Mouse (Mus musculus) frontal cortex, postnatal 25 days (tissue): Measurements from ENCODE around the gene Ormdl3.

ENCODE experiments used
- DNase-seq, 2 experiments: peaks; one replicate each; pipeline ENCODE4 v3.0.0; 2022; ENCODE audit warnings: low spot score in 2 of 2

Gene Ormdl3

DNA sequence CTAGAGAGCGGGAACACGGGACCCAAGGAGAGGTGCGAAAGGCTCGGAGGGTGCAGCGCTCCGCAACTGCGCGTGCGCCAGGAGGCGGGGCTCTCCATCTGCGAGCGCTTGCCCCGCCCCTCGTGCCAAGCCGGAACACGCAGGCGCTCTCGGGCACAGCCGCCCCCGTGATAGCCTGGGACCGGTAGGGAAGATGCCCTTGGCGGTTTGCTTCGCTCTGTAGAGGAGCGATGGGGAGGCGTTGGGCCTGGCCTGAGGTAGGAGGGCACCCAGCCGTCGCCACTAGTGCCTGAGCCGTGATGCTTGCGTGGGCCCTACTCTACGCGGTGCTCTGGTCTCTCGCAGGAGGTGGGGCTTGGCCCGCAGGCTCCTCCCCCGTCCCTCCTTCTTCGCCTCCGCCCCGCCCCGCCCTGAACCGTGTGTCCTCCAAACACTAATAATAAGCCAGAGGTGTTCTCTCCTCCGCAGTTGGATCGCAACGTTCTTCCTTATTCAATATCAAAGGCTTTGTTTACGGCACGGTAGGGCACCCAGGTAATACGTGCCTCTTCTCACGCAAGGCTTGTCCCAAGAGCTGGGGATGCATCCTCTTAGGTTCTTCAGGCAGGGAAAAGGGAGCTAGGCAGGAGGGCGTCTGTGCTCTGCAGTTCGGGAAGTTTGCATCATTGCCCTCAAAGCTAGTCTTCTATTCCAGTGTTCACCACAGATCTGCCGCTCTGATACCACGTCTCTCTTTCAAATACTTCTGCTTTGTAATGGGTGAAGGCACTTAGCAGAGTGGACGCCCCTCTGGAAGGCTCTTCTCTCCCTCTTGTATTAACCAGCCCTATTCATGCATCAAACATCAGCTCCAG is 36.0 kb downstream of the Ormdl3 start, which contains the start of gene Zpbp2:
Zpbp2 (plus strand) TSS at position 123 of the 854 bp plus-strand sequence.
- peak; percentile 82 to 86 for DNase-seq

DNA sequence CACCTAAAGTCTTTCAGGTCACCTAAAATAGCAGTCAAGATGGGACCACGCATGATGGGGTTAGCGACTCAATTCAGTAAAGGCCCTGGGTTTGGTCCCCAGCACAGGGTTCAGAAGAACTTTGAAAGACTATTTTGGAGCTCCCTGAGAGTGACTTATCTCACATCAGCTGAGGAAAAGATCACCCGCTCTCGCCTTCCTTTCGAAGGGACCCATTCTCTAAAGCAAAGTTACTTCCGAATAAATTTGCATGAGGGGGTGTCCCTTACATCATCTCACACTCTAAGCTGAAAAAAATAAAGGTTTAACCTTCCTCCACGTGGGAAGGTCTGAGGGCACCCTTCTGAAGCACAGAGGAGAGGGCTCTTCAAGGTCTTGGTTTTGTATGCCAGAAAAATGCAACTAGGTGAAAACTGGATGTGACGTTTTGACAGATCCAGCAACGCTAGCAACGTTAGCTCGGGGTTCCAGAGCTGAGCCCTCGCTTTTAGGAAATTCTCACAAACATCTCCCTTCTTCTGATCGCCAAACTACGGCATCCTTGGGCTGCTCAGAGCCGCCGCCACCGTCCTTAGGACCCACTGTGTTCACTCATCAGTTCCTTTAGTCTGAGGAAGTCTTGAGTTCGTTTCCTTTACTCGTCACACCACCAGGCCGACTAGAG is 36.7 kb downstream of the Ormdl3 start:
- DNase-seq: no peak

DNA sequence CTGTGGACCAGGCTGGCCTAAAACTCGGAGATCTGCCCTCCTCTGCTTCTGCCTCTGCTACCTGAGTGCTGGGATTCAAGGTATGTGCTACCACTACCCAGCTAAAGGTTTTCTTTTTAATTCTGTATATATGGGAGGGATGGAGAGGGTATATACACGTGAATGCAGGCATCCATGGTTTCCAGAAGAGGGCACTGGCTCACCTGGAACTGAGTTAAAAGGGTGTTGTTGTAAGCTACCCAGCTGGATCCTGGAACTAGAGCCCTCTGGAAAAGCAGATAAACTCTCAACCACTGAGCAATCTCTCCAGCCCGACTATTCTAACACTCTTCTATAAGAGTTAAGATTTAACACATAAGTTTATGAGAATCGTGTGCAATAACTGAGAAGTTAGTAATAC is 37.8 kb downstream of the Ormdl3 start:
- DNase-seq: no peak

DNA sequence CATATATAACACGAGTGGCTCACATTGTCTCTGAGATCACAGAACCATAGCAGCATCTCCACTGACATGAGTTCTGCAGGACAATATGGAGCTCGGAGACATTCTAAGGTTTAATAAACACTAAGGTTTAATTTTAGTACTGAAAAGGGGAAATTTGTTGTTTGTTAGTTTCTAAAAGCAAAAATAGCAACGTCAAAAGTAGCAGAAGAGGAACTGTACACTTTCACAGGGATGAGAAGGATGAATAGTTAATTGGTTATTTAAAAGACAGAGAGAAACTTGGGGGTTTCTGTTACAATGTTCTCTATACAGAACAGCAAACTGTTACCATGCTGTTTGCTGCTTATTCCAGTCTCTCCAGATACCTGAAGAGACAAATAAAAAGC is 39.9 kb downstream of the Ormdl3 start:
- no peak for DNase-seq

DNA sequence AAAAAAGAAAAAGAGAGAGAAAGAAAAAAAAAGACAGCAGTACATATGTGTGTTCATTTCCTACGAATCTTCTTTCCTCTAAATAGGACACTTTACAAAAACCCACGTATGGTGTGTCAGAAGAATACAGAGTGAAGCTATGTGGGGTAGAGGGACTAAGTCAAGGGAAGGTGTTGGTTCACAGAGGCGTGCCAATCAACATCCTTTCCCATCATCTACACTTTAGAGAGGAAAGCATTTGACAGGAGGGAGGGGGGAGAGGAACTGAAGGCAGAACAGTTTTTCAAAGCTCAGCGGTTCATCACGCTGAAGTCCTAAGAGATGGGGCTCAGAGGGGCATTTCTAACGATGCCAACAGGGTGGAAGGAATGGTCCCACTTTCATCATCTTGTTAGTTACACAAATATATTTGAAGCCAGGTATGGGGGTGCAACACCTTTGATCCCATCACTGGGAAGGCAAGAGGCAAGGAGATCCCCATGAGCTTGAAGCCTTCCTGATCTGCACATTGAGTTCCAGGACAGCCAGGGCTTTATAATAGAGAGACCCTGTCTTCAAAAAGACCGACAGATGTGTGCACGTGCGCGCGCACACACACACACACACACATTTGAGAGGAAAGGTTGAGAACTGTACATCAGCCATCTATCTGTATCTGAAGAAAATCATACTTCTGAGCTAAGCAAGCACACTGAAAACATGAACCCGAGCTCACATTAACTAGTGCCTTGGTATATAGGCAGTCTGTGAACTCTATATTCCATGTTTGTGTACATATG is 40.5 kb downstream of the Ormdl3 start:
- DNase-seq: no peak

DNA sequence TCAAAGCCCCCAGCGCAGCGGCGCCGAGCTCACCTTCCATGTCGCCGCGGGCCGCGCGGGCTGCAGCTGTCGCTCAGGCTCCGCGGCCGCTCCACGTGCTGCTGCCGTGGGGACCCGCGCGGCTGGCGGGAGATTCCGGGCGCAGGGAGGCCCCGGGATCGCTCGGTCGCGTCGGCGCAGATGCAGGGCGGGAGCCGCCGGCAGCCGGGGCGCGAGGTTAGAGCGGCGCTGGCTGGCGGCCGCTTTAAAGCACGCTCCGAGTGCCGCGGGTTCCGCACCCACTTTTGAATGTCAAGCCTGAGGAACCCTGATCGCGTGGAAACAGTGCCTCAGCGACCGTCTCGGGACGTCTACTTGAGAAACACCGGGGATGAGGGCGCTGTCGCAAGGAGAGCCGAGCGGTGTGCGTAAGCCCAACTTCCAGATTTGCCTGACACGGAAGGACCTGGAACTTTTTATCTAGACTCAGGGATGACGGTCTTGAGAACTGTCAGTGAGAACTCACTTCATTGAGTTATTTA is 41.4 kb downstream of the Ormdl3 start, which contains the start of gene Ikzf3:
Ikzf3 (minus strand) TSS at position 321 of the 521 bp plus-strand sequence.
- DNase-seq: peak; percentile 4 to 5

DNA sequence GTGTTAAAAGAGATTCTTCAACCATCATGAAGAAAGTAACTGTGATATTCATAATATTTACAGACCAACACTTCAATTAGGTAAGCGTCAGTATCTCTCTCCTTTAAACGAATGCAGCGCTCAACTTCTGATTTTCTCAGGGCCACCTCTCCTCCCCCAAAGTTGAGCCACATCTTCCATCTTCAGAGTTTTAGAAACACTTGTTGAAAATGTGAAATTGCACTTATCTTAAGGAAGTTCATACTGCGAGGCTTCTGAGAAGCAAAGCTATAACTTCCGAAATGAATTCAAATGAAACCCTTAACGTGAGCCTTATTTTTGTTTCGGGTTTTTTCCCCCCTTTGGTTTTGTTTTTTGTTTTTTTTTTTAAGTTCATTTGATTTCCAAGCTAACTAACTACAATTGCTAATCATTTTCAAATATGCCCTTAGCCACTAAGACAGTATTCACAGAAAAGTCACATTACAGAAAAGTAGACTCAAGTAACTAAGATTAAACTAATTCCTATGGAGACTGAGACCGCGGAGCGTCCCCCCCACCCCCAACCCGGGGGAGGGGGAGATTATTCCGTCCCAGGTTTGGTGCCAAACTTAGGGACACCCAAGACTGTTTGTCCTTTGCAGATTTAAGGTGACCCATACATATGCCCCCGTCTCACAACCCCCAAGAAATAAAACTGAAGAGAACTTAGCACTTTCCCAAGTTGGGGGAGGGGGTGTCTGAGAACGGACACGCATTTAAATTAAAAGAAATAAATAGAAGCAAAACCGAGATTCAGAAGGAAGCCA is 42.1 kb downstream of the Ormdl3 start:
- no peak for DNase-seq

DNA sequence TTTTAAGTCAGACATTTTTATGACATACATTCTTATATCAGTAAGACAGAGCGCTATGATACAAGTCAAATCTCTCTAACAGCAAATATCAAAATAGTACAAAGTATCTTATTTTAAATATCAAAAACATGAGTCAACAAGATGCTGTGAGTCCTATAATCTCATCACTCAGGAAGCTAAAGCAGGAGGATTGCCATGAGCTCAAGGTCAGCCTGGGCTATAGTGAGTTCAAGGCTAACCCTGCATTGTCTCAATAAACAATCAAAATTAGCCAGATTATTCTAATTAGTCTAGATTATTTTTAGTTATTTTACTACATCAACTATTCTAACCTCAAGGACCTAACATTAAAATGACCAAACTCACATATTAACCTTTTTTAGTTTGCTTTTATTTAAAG is 43.8 kb downstream of the Ormdl3 start:
- no peak for DNase-seq

DNA sequence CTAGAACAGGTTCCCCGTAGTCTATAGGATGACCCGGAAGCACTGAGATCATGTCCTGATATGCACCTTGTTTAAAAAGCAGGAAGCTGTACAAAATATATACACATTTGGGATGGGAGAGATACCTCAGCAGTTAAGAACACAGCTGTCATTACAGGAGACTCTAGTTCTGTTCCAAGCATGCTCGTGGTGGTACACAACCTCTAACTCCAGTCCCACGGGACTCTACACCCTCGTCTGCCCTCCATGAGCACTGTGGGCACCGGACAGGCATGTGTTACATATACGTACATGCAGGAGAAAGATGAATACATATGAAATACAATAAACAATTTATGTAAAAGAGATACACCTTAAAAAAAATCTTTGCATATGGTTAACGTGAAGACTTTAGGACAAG is 44.6 kb downstream of the Ormdl3 start:
- no peak for DNase-seq

DNA sequence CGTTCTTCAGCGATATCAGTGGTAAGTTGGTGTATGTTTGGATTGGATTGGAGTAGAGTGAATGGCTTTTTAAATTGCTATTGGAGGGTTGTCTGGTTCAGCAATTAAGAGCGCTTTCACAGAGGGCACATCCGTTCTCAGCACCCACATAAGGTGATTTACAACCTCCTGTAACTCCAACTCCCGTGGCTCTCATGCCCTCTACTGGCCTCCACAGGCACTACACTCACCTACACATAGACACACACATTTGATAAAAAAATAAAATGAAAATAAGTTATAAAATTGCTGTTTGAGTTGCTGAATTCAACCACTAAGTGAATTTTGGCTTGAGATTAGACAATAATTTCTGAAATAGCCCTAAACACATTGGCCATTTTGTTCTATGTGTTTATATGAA is 46.8 kb downstream of the Ormdl3 start:
- no peak for DNase-seq

DNA sequence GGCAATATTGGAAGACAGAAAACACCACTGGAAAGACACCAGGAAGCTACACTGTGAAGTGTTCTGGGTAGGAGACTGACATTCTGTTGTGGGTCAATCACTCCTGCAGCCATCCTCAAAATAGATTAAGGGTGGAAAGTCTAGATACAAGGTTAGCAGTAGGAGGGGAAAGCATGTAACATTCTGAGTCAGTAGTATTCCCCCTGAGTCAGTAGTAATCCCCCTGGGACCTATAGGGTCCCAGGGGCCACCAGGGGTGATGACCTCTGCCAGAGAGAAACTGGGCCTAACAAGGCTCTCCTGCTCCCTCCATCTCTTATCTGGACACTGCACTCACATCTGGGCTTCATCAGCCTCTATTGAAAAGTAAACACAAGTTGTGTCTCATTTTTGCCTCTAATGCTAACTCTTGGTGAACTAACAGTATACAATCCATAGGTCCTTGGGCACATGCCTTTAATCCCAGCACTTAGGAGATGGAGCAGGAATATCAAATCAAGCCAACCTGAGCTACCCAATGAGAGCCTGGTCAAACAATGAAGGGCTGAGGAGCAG is 49.6 kb downstream of the Ormdl3 start:
- DNase-seq: no peak
